Mouse (Mus musculus) B cell, adult 2 months (primary cell): ENCODE data around the gene Vps25.

Experiments used
- DNase-seq, 2 experiments: peaks; one replicate each; pipeline ENCODE4 v3.0.0; 2022

The Vps25 gene

DNA sequence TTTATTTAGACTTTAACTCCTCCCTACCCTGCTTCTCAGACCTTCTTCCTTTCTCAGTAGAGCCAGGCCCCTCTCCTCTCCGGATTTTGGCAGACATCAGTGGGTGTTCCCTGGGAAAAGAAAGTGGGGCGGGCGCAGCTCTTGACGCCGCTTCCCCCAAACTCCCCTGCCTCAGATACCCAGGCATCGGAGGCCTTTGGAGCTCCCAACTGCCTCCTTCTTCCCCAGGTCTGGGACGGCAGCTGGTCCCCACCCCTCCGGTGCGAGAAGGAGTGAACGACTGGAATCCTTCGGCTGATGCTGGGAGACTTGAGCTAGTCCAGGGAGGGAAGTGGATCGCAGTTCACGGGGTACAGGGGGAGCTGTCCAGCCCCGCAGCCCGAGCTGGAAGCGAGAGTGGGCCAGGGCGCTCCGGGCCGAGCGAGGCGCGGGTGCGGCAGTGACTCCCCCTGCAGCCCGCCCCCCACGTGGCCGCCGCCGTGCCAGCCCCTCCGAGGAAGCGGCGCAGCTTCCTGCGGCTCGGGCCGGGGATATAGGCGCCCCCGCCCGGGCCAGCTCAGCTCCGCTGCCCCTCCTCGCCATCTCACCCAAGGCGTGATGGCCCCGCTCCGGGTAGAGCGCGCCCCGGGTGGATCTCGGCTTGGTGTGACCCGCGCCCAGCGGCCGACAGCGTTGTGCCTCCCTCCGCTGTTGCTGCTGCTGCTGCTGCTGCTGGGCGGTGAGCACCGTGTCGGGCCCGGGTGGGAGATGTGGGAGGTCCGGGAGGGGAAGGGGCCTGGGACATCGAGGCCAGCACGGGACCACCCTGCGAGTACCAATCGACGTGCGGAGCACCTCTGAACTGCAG is 7.4 kb upstream of the Vps25 start, which contains the start of gene Ramp2:
Gene Ramp2 (plus strand): TSS at position 174 of the 847 bp plus-strand sequence.
- peak in 1 of 2 experiments; percentile 40 for DNase-seq

DNA sequence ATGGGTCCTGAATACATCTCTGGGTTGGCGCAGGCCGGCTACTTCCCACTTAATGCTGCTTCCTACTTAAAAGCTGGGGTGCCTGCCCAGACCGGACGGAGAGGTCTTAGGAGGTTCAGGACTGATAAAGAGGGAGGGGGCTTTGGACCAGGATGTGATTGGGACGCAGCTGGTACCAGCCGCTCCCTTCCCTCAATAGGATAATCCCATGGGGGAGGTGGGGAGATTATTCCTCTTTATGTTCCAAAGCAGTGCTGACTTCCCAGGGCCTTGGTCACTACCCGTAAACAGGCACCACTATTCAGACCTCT is 6.8 kb upstream of the Vps25 start:
- DNase-seq: no peak

DNA sequence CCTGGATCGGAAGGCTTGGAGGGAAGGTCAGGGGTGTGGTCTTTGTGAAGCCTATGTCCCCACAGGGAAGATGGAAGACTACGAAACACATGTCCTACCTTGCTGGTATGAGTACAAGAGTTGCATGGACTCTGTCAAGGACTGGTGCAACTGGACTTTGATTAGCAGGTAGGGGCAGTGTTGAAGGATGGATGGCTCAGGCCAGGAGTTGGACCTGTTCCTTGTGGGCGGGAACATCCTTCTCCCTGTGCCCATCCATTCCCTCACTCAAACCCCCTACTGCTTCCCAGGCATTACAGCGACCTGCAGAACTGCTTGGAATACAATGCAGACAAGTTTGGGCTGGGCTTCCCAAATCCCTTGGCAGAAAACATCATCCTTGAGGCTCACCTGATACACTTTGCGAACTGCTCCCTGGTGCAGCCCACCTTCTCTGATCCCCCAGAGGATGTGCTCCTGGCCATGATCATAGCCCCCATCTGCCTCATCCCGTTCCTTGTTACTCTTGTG is 5.9 kb upstream of the Vps25 start:
- DNase-seq: no peak

DNA sequence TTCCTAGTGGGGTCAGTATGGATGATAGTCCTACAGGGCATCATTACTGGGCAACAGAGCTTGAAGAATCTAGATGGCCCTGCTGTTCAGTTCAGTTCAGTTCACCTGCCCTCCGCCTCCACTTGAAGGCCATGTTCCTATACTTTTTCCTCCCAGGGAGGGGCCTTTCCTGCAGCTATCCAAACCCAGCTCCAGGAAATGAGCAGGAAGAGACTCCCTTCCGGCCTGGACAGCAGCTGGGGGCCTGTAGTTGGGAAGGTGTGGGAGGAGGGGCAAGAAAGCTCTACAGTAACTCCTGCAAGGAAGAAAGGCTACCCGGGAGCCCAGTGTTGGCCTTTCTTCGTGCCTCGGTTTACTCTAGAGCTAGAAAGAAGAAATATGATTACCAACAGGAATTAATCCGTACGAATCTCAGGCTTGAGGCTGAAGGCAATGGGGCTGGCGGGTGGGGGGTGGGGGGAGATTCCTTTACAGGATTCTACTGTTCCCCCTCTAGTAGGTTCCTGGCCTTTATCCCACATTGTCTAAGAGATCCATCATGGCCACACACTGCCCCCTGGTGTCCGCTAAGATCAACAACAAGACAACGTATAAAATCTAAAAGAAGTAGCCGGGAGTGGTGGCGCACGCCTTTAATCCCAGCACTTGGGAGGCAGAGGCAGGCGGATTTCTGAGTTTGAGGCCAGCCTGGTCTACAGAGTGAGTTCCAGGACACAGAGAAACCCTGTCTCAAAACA is 5.1 kb upstream of the Vps25 start:
- DNase-seq: peak; percentile 74 to 76

DNA sequence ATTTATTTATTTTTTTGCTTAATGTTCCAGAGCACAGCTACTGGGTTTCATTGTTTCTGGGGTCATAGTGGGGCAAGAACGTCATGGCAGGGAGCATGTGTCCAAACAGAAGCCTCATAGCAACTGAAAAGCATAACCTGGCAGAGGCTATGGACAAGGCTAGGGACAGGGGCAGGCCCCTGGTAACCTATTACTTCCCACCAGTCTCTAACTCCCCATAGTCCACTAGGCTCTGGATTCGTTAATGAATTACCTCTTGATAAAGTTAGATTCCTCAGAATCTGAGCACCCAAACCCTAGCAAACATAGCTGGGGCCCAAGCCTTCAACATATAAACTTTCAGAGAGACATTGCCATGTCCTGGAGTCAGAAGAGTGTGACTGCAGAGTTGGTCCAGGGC is 2.5 kb upstream of the Vps25 start:
- no peak for DNase-seq

DNA sequence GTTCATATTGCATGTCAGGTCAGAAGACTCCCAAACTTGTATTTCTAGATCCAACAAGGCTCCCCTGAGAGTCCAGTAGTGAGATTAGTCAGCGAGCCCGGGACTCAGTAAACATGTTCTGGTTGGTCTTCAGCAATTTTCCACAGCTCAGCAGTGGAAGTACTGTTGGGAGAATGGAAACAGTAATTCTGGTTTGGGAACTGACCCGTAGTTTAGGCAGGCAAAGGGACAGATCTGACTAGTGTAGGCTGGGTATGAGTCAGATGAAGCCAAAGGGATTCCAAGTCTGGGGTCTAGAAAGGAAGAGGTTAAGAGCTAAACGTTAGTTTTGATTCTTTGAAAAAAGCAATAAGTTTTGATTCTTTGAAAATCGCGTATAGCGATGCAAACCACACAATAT is 566 bp upstream of the Vps25 start:
- no peak for DNase-seq

DNA sequence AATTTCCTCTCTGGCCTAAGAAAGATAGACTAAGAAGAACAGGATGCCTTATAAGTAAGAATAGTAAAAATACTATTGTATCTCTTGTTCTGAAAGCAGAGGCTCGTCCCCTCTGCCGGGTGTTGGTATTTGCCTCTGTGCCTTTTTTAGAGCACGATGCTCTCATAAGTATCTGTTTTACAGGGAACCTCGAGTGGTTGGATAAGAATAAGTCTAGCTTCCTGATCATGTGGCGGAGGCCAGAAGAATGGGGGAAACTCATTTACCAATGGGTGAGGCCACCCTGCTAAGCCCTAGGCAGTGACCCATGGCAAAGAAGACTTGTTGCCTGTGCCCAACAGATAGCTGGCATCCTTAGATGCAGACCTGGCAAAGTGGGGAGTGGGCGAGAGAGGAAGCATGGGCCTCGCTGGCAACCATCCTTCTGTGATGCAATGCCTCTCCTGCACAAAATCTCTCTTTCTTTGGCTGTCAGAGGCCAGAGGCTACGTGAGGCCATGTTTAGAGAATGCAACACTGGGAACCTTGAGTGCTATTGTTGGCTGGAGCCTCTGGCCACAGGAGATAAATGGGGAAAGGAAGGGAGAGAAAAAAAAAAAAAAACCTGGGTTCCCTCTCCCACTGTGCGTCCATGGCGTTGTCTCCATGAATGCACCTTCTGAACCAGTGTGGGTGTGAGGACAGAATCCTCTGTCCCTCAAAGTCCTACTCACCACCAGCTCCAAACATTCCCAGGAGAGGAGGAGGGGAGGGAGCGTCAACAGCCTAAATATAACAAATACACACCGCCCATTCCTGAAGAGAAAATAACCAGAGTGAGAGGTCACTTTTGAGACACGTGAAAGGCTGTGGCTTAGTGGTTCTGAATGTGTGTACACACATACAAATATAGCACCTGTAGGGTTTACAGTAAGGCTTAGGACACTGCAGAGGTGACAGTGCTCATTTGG is 2.6 kb downstream of the Vps25 start:
- no peak for DNase-seq

DNA sequence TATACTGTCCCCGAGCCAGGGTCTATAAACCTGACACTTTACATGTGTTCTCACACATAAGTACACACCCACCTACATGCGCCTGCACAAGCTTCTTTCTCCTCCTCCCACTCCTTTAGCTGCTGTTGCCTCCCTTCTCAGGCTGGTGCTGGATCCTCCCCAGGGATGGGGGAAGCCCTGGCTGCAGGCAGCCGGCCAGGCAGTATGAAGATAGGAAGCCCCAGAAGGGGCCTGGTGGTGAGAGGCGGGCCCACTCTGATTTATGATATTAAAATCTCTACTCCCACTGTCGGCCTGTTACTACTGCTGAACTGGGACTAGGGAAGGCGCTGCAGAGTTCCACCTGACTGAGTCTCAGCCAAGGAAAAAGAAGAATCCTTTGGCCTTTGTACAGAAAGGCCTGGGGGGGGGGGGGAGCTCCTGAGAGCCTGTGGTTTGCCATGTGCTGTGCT is 5.8 kb downstream of the Vps25 start:
- DNase-seq: no peak

DNA sequence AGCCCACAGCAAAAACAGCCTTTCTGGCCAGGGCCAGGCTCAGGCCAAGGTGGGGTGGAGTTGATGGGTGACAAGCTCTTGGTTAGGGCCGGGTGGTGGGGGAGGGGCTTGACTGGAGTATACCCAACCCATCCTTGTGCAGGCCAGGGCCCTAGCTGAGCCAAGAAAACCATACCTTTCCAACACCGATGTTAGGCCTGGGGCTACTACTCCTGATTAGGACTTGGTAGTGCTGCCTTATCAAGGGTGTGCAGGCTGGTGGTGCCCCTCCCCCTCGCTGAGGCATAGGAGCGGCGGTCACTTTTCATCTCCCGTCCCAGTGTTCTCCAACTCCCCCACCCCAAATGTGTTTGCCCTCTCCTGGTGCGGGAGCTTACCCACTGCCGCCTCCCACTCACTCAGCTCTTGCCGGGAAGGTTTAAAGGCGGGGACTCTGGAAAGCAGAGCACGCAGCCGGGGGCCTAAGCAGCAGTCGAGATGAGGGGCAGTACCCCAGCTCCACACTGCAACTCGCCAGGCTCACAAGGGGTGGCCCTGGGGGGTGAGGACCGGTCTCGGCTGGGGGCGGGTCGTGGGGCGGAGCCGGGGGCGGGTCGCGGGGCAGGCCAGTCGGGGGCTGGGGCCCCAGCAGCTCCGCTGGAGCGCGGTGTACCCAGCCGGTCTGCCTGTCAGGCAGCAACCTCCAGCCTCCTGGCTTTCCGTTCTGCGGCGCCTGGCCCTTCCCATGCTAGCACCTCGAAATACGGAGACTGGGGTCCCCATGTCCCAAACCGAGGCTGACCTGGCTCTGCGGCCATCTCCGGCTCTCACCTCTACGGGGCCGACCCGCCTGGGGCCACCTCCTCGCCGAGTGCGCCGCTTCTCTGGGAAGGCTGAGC is 6.7 kb downstream of the Vps25 start, which contains the start of gene Wnk4:
Gene Wnk4 (plus strand): TSS at position 620 of the 878 bp plus-strand sequence.
- peak; percentile 42 to 48 for DNase-seq

DNA sequence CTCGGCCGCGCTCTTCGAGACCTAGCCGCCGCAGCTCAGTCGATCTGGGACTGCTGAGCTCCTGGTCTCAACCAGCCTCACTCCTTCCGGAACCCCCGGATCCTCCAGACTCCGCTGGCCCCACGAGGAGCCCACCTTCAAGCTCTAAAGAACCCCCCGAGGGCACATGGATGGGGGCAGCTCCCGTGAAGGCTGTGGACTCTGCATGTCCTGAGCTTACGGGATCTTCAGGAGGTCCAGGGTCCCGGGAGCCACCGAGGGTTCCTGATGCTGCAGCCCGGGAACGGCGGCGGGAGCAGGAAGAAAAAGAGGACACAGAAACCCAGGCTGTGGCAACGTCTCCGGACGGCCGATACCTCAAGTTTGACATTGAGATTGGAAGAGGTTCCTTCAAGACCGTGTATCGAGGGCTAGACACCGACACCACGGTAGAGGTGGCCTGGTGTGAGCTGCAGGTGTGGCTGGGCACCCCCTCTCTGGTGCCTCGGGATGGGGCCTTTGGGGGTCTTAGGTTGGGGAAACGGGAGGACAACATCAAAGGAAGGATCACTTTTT is 7.4 kb downstream of the Vps25 start:
- DNase-seq: peak; percentile 38 to 41

DNA sequence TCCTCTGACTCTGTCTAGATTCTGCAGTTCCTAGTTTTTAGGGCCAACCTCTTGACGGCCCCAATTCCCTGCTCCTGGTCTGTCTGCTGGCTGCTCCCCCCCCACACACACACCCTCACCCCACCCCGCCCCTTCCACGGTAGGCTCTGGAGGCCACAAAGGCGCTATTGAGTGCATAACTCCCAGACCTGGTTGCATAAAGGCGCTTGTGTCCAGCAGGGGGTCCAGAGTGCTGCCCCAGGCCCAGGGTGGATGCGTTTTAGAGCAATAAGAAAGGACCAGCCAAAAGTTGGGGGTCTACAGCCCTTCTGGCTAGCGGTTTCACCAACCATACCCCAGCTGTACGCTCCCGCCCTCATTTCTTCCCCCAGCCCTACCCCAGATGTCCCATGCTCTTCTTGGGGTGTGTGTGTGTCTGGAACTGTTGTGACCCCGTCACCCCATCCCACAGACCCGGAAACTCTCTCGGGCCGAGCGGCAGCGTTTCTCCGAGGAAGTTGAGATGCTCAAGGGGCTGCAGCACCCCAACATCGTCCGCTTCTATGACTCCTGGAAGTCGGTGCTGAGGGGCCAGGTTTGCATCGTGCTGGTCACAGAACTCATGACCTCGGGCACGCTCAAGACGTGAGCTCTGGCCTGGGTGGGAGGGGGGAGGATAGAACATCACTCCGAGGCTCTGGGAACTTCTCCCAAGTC is 8.9 kb downstream of the Vps25 start:
- no peak for DNase-seq

DNA sequence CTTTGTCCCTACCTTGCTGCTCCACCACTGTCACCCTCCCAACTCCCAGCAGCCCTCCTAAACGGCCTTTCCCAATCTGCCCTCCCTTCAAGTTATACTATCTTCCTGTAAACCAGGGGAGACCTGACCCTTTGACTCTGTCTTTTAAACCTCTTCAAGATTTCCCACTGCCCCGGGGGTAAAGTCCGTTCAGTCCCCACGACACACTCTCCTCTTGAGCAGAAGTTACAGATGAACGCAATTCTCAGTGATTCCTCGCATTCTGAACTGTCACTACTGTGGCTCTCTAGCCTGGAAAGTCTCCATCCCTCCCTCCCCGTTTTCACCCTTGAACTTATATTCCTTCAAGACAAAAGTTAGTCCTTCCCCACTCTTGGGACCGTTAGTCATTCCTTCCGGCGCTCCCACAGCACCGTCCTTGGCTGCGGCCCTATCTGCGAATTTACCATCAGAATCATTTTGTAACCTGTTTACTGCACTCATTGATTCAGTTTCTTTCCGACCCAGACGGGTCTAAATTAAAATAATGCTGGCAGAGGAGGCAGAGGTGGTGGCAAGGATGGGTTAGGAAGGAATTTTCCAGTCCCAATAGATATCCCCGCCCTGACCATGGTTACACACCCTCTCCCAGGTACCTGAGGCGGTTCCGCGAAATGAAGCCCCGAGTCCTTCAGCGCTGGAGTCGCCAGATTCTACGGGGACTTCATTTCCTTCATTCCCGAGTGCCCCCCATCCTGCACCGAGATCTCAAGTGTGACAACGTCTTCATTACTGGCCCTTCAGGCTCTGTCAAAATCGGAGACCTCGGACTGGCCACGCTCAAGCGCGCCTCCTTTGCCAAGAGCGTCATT is 9.9 kb downstream of the Vps25 start:
- no peak for DNase-seq

DNA sequence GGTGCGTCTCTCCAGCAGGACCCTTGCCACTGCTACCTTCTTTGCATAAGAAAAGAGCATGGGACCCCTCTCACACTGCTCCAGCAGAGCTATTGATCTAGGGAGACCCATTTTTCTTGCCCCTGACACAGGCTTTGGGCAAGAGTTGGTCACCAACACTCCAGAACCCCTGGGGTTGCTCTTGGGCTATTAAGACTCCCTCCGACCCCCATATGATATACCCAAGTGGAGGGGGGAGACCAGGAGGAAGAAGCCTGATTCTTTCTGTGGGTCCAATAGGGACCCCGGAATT is 10.4 kb downstream of the Vps25 start:
- DNase-seq: no peak

DNA sequence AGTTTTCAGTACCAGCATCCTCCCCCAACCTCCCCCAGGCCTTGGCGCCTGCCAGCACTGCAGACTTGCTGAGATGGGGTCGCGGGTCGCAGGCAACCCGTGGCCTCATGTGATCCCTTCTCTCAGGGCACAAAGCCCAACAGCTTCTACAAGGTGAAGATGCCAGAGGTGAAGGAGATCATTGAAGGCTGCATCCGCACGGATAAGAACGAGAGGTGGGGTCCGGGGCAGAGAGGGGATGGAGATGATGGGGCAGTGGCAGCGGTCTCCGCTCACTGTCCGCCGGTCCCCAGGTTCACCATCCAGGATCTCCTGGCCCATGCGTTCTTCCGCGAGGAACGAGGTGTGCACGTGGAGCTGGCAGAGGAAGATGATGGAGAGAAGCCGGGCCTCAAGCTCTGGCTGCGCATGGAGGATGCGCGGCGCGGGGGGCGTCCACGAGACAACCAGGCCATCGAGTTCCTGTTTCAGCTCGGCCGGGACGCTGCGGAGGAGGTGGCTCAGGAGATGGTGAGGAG is 11.5 kb downstream of the Vps25 start:
- DNase-seq: peak; percentile 34 to 35

DNA sequence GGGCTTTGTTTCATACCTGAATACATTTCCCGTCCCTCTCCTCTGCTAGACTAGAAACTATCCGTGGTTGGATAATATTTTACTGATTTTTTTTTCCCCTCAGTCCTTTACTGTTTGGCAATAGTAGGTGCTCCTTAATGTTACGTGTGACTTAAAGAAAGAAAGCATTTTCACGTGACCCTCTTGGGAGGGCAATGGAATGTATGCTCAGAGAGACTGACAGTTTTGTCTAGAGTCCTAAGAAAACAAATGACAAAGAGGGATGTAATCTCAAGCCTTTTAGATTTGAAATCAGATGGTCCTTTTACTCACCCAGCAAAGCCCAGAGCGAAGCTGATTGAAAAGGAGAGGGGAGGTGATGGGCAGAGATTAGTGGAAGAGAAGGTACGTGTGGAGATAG is 12.4 kb downstream of the Vps25 start:
- DNase-seq: no peak

DNA sequence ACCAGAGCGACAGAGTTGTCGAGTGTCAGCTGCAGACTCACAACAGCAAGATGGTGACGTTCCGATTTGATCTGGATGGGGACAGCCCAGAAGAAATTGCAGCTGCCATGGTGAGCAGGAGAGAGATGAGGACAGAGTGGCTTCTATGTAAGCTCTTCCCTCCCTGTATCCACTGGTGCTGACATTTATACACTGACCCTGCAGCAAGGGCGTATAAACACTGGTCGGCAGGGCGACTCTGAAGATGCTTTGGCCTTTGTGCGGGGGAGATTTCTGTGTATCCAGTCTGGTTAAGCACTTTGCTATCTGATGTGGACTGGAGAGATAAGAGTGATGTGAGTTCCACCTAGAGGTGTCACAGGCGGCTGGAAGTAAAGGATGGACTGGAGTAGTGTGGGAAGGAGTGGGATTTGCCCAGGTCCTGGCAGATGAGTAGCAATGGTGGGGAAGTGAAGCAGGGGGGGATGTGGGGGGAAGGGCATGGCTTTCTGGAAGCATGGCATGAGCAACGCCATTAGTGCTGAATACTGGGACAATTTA is 16.1 kb downstream of the Vps25 start:
- no peak for DNase-seq

DNA sequence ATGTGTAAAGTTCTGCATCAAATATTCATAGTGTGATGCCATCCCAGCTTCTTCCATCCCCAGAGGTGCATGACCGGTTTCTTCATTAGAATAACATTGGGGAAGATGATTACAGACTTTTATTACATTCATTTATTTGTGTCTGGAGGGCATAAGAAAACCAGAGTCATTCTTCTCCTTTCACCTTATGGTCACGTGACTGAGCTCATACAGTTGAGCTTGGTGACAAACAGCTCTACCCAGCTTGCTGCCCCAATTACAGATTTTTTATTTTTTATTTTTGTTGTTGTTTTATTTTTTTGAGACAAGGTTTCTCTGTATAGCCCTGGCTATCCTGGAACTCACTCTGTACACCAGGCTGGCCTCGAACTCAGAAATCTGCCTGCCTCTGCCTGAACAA is 18.9 kb downstream of the Vps25 start:
- DNase-seq: no peak

DNA sequence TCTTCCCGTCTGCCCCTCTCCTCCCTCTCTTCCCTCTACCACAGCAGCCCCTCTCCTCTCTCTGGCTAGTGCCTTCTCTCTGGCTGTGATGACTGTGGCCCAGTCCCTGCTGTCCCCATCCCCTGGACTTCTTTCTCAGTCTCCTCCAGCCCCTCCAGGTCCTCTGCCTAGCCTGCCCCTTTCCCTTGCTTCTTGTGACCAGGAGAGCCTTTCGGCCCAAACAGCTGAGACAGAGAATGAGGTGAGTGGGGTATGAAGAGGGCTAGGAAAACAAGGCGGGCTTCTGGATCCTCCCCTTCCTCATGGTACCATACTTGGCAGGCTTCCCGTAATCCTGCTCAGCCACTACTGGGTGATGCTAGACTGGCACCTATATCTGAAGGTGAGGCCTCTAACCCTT is 21.8 kb downstream of the Vps25 start:
- no peak for DNase-seq

DNA sequence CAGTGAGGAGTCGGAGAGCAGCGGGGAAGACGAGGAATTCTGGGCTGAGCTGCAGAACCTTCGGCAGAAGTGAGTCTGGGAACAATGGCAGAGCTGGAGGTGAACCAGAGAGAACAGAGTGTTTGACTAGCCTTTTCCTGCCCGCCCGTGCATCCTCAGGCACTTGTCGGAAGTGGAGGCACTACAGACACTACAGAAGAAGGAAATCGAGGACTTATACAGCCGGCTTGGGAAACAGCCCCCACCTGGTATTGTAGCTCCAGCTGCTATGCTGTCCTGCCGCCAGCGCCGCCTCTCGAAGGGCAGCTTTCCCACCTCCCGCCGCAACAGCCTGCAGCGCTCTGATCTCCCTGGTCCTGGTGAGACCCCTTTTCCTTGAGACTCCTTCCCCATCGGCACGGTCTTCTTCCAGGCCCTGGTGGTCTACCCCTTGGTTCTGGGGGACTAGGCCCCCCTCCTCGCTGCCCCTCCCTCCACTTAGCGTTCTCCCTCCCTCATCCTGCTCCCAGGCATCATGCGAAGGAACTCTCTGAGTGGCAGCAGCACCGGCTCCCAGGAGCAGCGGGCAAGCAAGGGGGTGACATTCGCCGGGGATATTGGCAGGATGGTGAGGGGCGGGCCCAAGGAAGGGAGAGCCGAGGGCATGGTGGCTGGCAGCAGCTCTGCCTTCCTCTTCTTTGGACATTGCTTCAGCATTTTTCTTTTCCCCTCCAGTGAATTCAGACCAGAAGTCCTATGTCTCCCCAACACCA is 23.0 kb downstream of the Vps25 start:
- no peak for DNase-seq
